Mouse (Mus musculus): Measurements from ENCODE around the gene Exosc2. TPM values are rescaled to one million over a fixed set of nuclear protein-coding genes. Genes with fewer than 3 reads are reported as not detected.

Exosc2 gene
- total and polyA plus RNA-seq, 3 experiments, result 26.2 to 68.8 (median 62.5) TPM

DNA sequence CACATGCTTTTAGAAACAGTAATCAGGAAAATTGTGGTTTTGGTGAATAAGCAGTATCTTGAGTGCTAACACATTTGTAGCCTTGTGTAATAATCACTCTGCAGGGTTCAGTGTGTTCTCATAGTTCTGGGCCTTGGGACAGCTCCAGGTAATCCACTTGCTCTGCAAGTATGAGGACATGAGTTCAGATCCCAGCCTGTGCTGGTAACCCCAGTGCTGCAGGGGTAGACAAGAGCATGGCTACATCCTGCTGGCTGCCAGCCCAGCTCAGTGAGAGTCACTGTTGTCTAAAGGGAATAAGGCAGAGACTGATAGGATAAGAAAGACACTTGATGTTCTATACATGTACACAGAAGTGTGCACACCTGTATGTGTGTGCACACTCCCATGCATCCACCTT lies 35.4 kb downstream of the Exosc2 start:
- no peaks in the 10 kb centered on the region for H3K9me3 ChIP-seq (replicated peaks)
- DNase-seq (ENCODE audit: low spot score) (no peak), ATAC-seq (ENCODE audit: extremely low read depth, insufficient number of reproducible peaks, low FRiP score, poor library complexity, severe bottlenecking) (no peak)
- peaks cover 2% of the 10 kb centered on the region; the same call in 1 of the 2 replicates for H3K4me1 ChIP-seq (ENCODE audit: insufficient read depth, low read depth, low read length)
- no peaks in the 10 kb centered on the region for H3K27me3 ChIP-seq (ENCODE audit: insufficient read depth, low read length)
- H3K36me3 ChIP-seq (replicated peaks), result peaks cover 62% of the 10 kb centered on the region
- TF ChIP-seq CTCF (IDR thresholded peaks at IDR 0.05; ENCODE audit: low read depth, low read length) (no peak), TAL1 (conservative IDR thresholded peaks at IDR 0.05; ENCODE audit: low read depth, low read length) (no peak), GATA1 (IDR thresholded peaks at IDR 0.05; ENCODE audit: borderline replicate concordance, low read length) (no peak), GATA2 (IDR thresholded peaks at IDR 0.05; ENCODE audit: borderline replicate concordance, low read depth, low read length) (no peak), POLR2AphosphoS5 (IDR thresholded peaks at IDR 0.05; ENCODE audit: insufficient replicate concordance, low read depth, low read length) (no peak)
- no peak overlapping the region for H3K4me3 ChIP-seq (ENCODE audit: low read depth, low read length)

DNA sequence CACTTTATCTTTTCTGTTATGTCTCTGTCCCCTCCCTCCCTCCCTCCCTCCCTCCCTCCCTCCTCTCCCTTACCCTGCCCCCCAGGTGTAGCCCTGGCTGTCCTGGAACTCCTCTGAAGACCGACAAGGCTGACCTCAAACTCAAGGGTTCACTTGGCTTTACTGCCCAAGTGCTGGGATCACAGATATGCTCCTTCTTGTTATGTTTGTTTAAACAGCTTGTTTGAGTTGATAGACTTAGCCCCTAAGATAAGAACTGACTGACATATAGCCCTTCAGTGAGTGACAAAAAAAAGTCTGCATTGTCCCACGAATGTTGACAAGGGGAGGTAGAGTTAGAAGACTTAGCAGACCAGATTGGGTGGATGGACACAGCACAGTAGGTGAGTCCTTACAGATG lies 36.0 kb downstream of the Exosc2 start:
- ATAC-seq (ENCODE audit: extremely low read depth, insufficient number of reproducible peaks, low FRiP score, poor library complexity, severe bottlenecking) (no peak; the same call in 1 of the 2 replicates), DNase-seq (ENCODE audit: low spot score) (no peak)
- peaks cover 2% of the 10 kb centered on the region; the same call in 1 of the 2 replicates for H3K4me1 ChIP-seq (ENCODE audit: insufficient read depth, low read depth, low read length)
- H3K27me3 ChIP-seq (ENCODE audit: insufficient read depth, low read length), result no peaks in the 10 kb centered on the region
- no peak for TF ChIP-seq GATA1 (IDR thresholded peaks at IDR 0.05; ENCODE audit: borderline replicate concordance, low read length)
- TF ChIP-seq GATA2 (IDR thresholded peaks at IDR 0.05; ENCODE audit: borderline replicate concordance, low read depth, low read length), result no peak
- TF ChIP-seq POLR2AphosphoS5 (IDR thresholded peaks at IDR 0.05; ENCODE audit: insufficient replicate concordance, low read depth, low read length), result no peak
- TF ChIP-seq CTCF (IDR thresholded peaks at IDR 0.05; ENCODE audit: low read depth, low read length), result no peak
- TF ChIP-seq TAL1 (conservative IDR thresholded peaks at IDR 0.05; ENCODE audit: low read depth, low read length), result no peak
- H3K36me3 ChIP-seq (replicated peaks), result peaks cover 63% of the 10 kb centered on the region
- no peaks in the 10 kb centered on the region for H3K9me3 ChIP-seq (replicated peaks)
- H3K4me3 ChIP-seq (ENCODE audit: low read depth, low read length), result no peak overlapping the region

GRCm38 (mm10) chr2:31712716-31713115 lies 42.2 kb downstream of the Exosc2 start:
- peaks cover 5% of the 10 kb centered on the region for H3K4me1 ChIP-seq (ENCODE audit: insufficient read depth, low read depth, low read length)
- ATAC-seq (ENCODE audit: extremely low read depth, insufficient number of reproducible peaks, low FRiP score, poor library complexity, severe bottlenecking) (no peak), DNase-seq (ENCODE audit: low spot score) (no peak)
- H3K9me3 ChIP-seq (replicated peaks), result no peaks in the 10 kb centered on the region
- TF ChIP-seq GATA2 (IDR thresholded peaks at IDR 0.05; ENCODE audit: borderline replicate concordance, low read depth, low read length), result no peak
- no peak for TF ChIP-seq CTCF (IDR thresholded peaks at IDR 0.05; ENCODE audit: low read depth, low read length)
- no peak for TF ChIP-seq TAL1 (conservative IDR thresholded peaks at IDR 0.05; ENCODE audit: low read depth, low read length)
- TF ChIP-seq POLR2AphosphoS5 (IDR thresholded peaks at IDR 0.05; ENCODE audit: insufficient replicate concordance, low read depth, low read length), result no peak
- no peak for TF ChIP-seq GATA1 (IDR thresholded peaks at IDR 0.05; ENCODE audit: borderline replicate concordance, low read length)
- no peaks in the 10 kb centered on the region for H3K27me3 ChIP-seq (ENCODE audit: insufficient read depth, low read length)
- no peak overlapping the region for H3K4me3 ChIP-seq (ENCODE audit: low read depth, low read length)
- peaks cover 71% of the 10 kb centered on the region for H3K36me3 ChIP-seq (replicated peaks)

GRCm38 (mm10) chr2:31713813-31714212 lies 43.3 kb downstream of the Exosc2 start:
- no peaks in the 10 kb centered on the region for H3K27me3 ChIP-seq (ENCODE audit: insufficient read depth, low read length)
- TF ChIP-seq GATA2 (IDR thresholded peaks at IDR 0.05; ENCODE audit: borderline replicate concordance, low read depth, low read length) (no peak), CTCF (IDR thresholded peaks at IDR 0.05; ENCODE audit: low read depth, low read length) (no peak), GATA1 (IDR thresholded peaks at IDR 0.05; ENCODE audit: borderline replicate concordance, low read length) (no peak), TAL1 (conservative IDR thresholded peaks at IDR 0.05; ENCODE audit: low read depth, low read length) (no peak), POLR2AphosphoS5 (IDR thresholded peaks at IDR 0.05; ENCODE audit: insufficient replicate concordance, low read depth, low read length) (no peak)
- no peak for DNase-seq (ENCODE audit: low spot score)
- H3K36me3 ChIP-seq (replicated peaks), result peaks cover 66% of the 10 kb centered on the region
- H3K4me3 ChIP-seq (ENCODE audit: low read depth, low read length), result no peak overlapping the region
- H3K4me1 ChIP-seq (ENCODE audit: insufficient read depth, low read depth, low read length), result peaks cover 4% of the 10 kb centered on the region; the same call in 1 of the 2 replicates
- no peak for ATAC-seq (ENCODE audit: extremely low read depth, insufficient number of reproducible peaks, low FRiP score, poor library complexity, severe bottlenecking)
- no peaks in the 10 kb centered on the region for H3K9me3 ChIP-seq (replicated peaks)

GRCm38 (mm10) chr2:31714780-31715179 lies 44.3 kb downstream of the Exosc2 start:
- no peaks in the 10 kb centered on the region for H3K27me3 ChIP-seq (ENCODE audit: insufficient read depth, low read length)
- no peaks in the 10 kb centered on the region for H3K9me3 ChIP-seq (replicated peaks)
- H3K36me3 ChIP-seq (replicated peaks), result peaks cover 58% of the 10 kb centered on the region
- no peak for TF ChIP-seq TAL1 (conservative IDR thresholded peaks at IDR 0.05; ENCODE audit: low read depth, low read length)
- no peak for TF ChIP-seq GATA1 (IDR thresholded peaks at IDR 0.05; ENCODE audit: borderline replicate concordance, low read length)
- no peak for TF ChIP-seq CTCF (IDR thresholded peaks at IDR 0.05; ENCODE audit: low read depth, low read length)
- TF ChIP-seq GATA2 (IDR thresholded peaks at IDR 0.05; ENCODE audit: borderline replicate concordance, low read depth, low read length), result no peak
- TF ChIP-seq POLR2AphosphoS5 (IDR thresholded peaks at IDR 0.05; ENCODE audit: insufficient replicate concordance, low read depth, low read length), result no peak
- DNase-seq (ENCODE audit: low spot score) (no peak), ATAC-seq (ENCODE audit: extremely low read depth, insufficient number of reproducible peaks, low FRiP score, poor library complexity, severe bottlenecking) (no peak)
- peaks cover 11% of the 10 kb centered on the region for H3K4me1 ChIP-seq (ENCODE audit: insufficient read depth, low read depth, low read length)
- no peak overlapping the region for H3K4me3 ChIP-seq (ENCODE audit: low read depth, low read length)

- Histone ChIP-seq H3K9me3 (replicated peaks) (no peaks in the 10 kb centered on the region), H3K4me3 (ENCODE audit: low read depth, low read length) (no peak overlapping the region), H3K27me3 (ENCODE audit: insufficient read depth, low read length) (no peaks in the 10 kb centered on the region), H3K36me3 (replicated peaks) (peaks cover 64% of the 10 kb centered on the region), H3K4me1 (ENCODE audit: insufficient read depth, low read depth, low read length) (peaks cover 11% of the 10 kb centered on the region)
- no peak for TF ChIP-seq CTCF (IDR thresholded peaks at IDR 0.05; ENCODE audit: low read depth, low read length)
- TF ChIP-seq GATA2 (IDR thresholded peaks at IDR 0.05; ENCODE audit: borderline replicate concordance, low read depth, low read length), result no peak
- no peak for TF ChIP-seq POLR2AphosphoS5 (IDR thresholded peaks at IDR 0.05; ENCODE audit: insufficient replicate concordance, low read depth, low read length)
- TF ChIP-seq GATA1 (IDR thresholded peaks at IDR 0.05; ENCODE audit: borderline replicate concordance, low read length), result no peak
- no peak for TF ChIP-seq TAL1 (conservative IDR thresholded peaks at IDR 0.05; ENCODE audit: low read depth, low read length)
- DNase-seq (ENCODE audit: low spot score) (no peak), ATAC-seq (ENCODE audit: extremely low read depth, insufficient number of reproducible peaks, low FRiP score, poor library complexity, severe bottlenecking) (no peak)
These were observed 45.5 kb downstream of the Exosc2 start for GRCm38 (mm10) chr2:31715985-31716384.

Data from G1E (cell line).